Mouse (Mus musculus) cerebellum, adult 18-20 months (tissue): ENCODE measurements around the gene Nae1.
"Not testable (repeated sequence)": the region's sequence is repeated elsewhere in the genome, so short reads cannot be mapped to it uniquely, and the experiment has no call there.

ENCODE experiments used
- DNase-seq, 2 experiments: peaks; one replicate each; pipeline ENCODE4 v3.0.0; 2021

Gene Nae1

DNA sequence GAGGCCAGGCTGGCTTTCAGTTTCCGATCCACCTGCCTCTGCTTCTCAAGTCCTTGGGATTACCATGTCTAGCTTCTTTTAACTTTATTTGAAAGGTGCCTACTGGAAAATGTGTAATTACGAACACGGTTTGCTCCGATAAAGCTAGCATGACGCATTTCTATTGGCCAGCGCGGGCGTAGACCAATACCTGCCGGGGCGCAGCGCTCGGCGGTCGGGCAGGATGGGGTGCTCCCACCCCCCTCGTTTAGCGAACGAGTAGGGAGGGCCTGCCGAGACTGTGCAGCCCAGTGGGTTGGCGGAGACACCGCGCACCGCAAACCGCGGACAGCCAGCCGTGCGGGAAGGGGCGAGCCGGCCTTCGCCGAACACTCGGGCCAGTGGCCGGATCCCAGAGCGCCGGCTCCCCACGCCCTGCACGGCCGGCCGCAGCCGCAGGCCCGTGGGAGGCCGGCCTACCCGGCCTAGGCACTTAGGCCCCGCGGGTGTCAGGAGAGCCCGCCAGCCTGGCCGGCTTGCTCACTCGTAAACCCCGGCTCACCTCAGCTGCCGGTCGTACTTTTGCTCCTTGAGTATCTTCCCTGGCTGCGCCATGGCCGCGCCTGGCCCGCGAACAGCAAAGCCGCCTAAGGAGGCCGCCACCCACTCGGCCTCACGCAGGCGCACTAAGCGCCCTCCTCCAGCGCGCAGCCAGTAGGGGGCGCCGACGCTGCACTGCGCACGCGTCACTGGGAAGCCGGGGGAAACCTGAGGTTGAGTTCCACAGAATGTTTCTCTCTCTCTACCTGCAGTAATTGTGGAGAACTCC is at the start of gene Nae1, which contains the start of gene Car7:
Gene Nae1 (minus strand): TSS at position 667 of the 808 bp plus-strand sequence.
Gene Car7 (plus strand): TSS at position 719 of the 808 bp plus-strand sequence.
- DNase-seq = peak; percentile 92 to 98

DNA sequence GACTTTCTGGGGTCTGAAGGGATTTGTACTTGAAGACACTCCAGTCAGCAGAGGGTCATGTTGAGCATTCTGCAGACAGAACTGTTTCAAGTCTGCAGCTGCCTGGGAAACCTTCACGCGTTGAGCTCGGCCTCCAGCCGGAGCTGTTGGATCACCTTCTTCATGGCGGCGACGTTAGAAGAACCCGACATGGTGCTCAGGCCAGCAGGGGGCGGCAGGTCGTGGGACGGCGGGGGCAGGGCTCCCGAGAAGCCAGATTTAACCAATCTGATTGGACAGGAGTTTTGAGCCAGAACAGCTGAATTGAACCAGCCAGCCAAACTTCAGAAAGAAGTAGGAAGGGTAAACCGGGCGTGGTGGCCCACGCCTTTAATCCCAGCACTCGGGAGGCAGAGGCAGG is 43.2 kb upstream of the Nae1 start:
- DNase-seq = not testable (repeated sequence)

GRCm38 (mm10) chr8:104576820-104577219 is 42.4 kb upstream of the Nae1 start:
- DNase-seq = no peak

DNA sequence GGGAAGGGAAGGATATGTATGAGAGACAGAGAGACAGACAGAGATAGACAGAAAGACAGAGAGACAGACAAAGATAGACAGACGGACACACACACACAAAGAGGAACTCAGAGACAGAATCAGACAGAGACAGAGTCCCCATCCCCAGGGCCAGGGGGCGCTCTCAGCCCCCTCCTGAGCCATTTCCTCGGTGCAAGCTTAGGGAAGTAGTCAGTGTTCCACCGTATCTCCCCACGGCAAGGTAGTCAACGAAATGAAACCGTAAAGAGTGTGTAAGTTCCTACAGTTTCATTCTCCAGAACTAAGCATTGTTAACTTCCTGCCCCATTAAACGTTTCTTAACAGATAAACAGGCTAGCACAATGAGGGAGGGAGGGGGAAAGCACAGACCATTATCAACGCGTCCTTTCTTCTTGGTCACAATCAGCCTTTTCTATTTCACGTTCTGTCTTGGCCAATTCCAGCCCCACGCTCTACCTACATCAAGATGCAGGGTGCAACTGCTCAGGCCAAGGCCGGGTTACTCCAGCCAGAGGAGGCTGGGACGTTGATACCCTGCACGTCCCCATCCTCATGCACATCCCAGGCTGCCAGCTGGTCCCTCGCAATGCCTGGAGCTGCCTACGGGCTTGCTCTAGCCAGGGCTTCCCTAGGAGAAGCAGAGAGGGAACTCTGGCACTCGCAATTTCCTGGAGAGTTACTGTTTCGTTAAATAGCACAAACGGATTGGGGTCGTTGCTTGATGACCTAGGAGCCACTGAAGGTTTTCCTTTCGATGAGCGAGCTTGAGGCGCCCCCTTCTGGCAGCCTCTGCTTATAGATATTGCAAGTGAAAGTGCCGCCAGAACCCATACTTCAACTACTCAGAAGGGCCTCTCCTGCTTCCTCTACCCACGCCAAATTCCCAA is 36.3 kb upstream of the Nae1 start:
- DNase-seq = peak; percentile 85 to 91

DNA sequence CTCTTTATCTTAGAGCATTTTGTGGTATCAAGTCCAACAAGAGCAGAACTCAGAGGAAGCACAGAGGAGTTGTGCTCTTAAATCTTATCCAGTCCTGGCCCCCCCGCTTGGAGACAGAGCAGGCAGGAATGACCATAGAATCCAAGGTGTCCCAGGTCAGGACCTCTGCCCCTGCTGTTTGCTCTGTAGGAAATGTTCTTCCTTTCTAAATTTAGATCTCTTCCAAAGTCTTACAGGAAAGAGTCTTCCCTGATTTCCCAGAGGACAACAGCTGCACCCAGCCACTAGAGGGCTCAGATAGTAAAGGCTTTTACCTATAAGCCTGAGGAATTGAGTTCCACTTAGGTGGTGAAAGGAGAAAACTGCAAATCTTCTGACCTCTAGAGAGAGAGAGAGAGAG is 35.1 kb upstream of the Nae1 start:
- DNase-seq = no peak

DNA sequence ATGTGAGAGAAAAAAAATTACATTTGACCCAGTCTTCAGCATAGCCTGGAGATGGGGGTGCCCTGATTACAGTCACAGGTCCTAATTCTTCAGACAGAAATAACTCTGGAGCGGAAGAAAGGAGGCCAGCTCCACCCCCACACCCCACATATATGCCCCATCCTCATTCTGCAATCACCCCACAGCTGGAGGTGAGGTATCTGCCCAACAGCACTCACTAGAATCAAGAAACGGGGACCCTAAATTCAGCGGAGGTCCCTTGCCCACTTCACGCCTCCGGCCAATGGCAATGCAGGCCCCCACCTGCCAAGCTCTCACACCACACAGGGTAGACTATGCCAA is 31.0 kb upstream of the Nae1 start:
- DNase-seq = peak; percentile 19 to 25

DNA sequence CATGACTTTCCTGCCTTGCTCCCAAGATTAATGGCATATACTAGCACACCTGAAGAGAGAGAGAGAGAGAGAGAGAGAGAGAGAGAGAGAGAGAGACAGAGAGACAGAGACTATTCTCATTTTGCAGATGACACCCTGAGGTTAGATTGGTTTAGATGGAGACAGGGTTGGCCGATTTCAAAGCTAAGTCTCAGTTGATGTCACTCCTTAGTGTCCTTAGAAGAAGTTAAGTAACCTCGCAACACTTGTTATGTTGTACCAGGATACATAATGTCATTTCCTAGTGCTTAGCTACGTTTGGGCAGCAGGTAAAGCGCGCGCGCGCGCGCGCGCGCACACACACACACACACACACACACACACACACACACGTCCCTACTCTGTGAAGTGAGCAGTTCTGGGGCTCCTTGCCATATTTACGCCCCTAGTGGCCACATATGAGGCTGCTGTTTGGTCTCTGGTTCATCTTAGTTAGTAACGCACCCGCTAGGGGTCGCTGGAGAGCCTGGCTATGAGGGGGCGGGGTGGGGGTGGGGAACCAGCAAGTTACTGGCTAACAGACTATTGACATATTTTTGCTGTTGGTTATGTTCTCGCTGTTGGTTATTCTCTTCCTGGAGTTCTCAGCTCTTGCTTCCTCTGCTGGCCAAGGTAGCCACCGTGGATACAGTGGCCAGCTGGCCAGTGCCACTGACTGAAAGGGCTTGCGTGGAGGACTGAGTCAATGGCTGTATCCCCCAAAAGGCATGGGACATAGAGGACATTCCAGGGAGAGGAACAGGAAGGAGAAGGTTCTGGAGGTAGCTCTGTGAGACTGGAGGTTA is 30.4 kb upstream of the Nae1 start:
- DNase-seq = peak; percentile 85 to 91

DNA sequence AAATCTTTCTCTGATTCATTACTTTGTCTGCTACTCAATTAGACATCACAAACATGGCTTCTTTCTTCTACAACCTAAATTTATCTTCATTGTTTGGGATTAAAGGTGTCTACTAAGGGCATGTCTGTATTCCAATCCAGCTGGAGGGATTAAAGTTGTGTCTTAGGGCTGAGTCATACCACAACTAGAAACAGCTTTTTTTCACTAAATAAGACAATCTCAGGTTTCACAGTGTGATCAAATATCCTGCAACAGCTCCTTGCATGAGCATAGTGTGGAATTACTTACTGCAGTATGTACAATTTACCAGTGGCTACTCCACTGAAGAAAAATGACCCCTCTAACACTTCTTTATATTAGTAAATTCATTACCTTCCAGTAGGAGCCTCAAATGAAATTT is 26.3 kb upstream of the Nae1 start:
- no peak for DNase-seq

DNA sequence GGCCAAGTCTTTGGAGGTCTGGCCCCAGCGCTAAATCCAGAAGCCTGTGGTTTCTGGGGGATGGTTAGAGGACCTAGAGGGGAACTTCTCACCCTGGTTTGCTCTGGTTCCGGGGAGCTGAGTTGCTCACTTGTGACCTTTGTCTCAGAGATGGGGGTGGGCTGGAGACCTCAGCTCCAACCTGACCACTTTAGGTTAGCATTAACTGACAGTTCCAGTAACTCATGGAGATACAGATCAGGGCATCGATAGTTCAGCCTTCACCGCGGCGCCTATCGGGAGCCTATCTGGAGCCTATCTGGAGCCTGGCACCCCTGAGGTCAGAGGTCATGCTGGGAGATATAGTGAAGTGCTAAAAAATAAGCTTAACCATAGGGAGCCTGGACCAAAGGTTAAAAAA is 22.8 kb upstream of the Nae1 start:
- DNase-seq = no peak

GRCm38 (mm10) chr8:104555191-104555590 is 20.8 kb upstream of the Nae1 start:
- no peak for DNase-seq

DNA sequence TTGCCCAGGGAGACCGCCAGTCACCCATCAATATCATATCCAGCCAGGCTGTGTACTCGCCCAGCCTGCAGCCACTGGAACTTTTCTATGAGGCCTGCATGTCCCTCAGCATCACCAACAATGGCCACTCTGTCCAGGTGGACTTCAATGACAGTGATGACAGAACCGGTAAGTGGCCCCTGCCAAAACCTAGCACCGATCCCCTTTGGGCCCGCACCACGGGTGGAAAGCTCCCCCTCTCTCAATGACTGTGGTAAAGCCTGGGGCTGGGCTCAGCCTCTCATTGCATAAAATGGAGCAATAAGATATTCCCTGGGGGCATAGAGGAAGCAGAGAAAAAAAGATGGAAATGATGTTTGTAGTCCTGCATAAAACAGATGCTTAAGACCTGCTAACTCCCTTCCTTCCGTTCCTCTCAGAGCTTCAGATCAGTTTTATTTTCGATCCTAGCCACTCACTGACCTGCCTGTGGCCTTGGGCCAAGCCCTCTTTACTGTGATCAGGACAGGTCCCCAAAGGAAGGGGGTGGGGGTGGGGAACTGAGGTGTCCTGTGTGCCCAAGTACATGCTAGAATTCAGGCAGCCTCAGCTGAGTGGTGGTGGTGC is 9.1 kb upstream of the Nae1 start:
- no peak for DNase-seq

DNA sequence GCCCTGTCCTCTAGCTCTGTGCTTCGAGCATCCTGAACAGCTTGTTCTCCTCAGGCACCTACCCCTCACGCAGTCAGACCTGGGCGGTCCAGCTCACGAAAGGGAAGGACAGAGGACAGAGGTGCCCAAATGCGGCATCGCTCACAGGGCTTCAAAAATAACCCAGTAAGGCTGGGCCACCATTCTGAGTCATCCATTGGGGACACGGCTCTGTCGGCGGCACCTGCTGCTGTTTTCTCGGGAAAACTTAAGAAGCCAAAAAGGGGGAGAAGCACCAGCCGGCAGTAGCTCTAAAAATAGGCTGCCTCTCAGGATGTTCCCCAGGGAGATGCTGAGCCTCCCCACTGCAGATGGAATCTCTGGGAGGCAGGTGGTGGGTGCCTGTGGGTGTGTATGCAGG is 7.7 kb upstream of the Nae1 start:
- DNase-seq = peak; percentile 60 to 63

GRCm38 (mm10) chr8:104541515-104541880 is 7.1 kb upstream of the Nae1 start:
- DNase-seq = no peak

DNA sequence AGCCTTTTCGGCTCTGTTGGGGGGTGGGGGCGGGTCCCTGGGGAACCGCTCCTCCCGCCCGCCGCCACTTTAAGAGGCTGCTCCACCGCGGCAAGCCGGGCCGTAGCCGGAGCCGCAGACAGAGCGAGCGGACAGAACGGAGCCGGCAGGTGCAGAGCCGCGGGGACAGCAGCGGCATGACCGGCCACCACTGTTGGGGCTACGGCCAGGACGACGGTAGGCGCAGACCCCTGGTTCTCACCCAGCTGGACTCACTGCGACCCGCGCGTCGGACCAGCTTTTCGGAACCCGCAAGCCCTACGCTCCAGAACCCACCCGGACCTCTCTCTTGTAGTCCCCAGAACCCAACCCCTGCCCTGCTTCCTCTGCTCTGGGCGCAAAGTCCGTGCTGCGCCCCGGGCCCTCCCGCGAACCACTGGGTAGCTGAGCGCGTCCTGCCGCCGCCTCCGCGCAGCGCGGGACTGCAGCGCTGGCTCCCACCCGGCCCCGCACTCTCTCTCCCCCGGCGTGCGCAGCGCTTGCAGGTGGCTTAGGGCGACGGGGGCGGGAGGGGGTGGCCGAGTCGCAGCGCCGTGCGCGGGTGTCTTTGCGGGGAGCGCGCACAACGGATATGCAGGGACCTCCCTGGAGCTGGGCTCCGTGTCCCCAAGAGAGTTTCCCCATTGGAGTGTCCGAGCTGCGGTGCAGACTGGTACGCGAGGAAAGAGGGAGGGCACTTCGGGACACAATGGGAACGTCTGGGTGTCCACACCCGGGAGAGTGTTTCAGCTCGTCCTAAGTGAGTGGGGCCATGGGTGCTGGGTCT is 6.5 kb upstream of the Nae1 start:
- peak; percentile 48 to 69 for DNase-seq

DNA sequence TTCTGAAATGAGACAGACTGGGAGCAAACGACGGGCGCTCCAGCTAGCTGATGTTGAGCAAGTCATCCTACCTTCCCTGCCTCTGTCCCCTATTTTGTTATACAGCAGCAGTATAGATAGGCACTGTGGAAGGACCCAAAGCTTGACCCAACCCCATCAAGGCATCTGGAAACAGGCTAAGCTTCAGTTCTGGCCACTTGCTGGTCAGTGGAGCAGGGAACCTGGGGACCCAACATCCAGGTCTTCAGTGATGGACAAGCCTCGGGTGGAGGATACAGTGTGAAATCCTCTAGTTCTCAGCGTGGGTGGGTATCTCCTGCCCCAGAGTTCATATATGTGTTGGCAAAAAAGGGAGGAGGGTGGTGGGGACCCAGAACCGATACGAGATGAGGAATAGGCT is 5.8 kb upstream of the Nae1 start:
- no peak for DNase-seq

DNA sequence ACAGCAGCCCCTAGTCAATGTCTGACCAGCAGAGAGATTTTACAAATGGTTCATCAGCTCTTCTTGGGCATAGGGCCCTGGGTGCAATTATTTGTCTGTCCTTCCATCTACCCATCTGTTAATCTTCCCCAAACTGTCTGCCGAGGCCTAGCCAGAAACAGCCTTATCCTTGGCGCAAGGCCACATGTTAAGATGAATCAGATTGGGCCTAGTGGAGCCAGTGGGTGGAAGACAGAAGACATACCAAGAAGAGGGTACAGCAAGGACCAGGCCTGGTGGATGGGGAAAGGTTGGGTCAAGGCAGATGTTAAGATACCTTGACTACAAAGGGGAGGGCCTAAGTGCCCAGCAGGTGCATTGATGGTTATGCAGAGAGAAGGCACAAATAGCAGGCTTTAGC is 5.1 kb upstream of the Nae1 start:
- peak; percentile 39 to 42 for DNase-seq

DNA sequence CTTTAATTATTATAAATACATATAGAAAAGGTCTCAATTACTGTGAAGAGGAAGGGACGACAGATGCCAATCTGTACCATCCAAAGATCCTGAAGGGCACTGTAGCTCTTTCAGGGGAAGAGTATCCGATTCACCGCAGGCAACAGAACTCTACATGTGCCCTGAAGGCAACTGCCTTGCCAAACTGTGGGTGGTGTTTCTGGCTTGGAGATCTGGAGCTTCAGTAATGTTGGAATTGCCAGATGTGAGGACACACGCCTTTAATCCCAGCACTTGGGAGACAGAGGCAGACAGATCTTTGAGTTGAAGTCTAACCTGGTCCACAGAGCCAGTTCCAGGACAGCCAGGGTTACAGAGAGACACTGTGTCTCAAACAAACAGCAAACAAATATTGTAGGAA is 4.5 kb upstream of the Nae1 start:
- no peak for DNase-seq

DNA sequence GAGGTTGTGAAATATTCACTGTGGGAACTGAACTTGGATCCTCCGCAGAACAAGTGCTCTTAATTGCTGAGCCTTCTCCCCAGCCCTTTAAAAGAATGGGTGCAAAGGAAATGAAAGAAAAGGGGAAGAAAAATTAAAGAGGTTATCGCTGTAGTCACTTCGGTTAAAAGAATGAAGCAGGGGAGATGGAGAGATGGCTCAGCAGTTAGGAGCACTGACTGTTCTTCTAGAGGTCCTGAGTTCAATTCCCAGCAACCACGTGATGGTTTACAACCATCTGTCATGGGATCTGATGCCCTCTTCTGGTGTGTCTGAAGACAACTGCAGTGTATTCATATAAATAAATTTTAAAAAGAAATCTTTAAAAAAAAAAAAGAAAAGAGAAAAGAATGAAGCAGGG is 1.6 kb upstream of the Nae1 start:
- DNase-seq = no peak

DNA sequence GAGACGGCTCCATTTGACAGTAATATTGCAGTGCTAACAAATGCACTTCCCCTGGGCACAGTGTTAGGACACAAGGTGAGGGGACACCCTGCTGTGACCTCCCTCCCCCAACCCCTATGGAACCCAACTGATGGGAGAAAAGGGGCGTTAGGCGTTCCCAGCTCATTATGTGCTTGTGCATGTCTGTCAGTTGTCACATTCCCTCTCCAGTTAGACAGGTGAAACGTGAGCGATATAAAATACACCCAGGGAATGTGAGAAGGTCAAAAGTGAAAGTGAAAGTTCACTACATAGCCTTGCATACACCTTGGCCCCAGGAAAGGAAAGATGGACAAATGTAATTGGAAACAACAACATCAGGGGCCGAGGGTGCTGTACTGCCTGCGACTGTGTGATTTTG is 941 bp upstream of the Nae1 start:
- no peak for DNase-seq

- peak; percentile 39 to 59 for DNase-seq
These were observed 323 bp upstream of the Nae1 start for GRCm38 (mm10) chr8:104534779-104535141.

GRCm38 (mm10) chr8:104533551-104533950 is 886 bp downstream of the Nae1 start:
- DNase-seq = no peak

- DNase-seq = peak; percentile 81 to 89
These were observed 4.8 kb downstream of the Nae1 start for GRCm38 (mm10) chr8:104529671-104530070.
